Mouse (Mus musculus): ENCODE measurements around the gene H2afj. TPM values are rescaled to one million over a fixed set of nuclear protein-coding genes. Genes with fewer than 3 reads are reported as not detected.

H2afj gene
- polyA plus RNA-seq, 1 experiment, result 773 TPM

DNA sequence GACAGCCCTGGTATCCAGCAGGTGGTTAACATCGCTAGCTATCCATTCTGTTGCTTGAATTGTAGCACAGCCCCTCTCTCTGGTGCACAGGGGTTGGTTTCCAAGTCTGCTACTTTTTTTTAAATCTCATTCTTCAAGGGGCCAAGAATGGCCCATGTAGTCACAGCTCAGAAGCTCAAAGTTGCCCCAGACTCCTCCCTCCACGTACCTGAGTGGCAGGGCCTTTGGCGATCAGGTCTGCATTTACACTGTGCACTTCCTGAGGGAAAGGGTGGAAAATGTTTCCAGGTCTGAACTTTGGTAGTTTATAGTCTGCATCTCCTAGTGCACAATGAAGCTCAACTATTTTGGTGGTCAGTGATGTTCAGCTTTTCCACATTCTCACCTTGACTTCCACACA is 39.2 kb downstream of the H2afj start:
- H3K27ac ChIP-seq (ENCODE audit: insufficient read depth, low read depth, low read length), result no peak overlapping the region
- H3K4me1 ChIP-seq (ENCODE audit: control insufficient read depth, insufficient read depth, insufficient read length, low read length), result no peaks in the 10 kb centered on the region
- TF ChIP-seq POLR2A (IDR thresholded peaks at IDR 0.05; ENCODE audit: low read depth, low read length) (no peak), CTCF (IDR thresholded peaks at IDR 0.05; ENCODE audit: extremely low read depth, insufficient read length, insufficient replicate concordance, low read depth, low read length) (no peak)
- WGBS, result 91% methylated on average over 3 of the region's 3 CpGs
- H3K27me3 ChIP-seq (ENCODE audit: control insufficient read depth, insufficient read depth, low read length), result no peaks in the 10 kb centered on the region
- no peaks in the 10 kb centered on the region for H3K36me3 ChIP-seq (ENCODE audit: control insufficient read depth, insufficient read depth, low read length)
- no peak overlapping the region for H3K4me3 ChIP-seq (ENCODE audit: low read depth, low read length)

DNA sequence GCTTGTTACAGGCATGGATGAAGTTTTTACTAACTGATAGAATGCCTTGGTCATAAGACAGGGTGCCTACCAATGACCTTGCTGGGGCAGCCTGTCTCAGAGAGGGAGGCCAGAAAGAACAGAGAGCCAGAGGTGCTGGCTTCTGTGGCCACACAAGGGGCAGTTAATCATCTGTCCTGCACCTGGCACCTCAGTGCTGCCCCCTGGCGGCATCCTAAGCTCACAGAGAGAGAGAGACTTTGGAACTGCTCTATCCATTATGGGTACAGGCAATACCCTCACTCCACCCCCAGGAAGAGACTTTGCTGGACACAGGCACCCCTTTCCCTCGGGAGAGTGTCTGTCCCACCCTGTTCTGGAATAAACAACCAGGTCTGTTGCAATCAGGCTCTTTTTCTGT is 39.7 kb downstream of the H2afj start:
- no peak overlapping the region for H3K27ac ChIP-seq (ENCODE audit: insufficient read depth, low read depth, low read length)
- H3K27me3 ChIP-seq (ENCODE audit: control insufficient read depth, insufficient read depth, low read length), result no peaks in the 10 kb centered on the region
- H3K4me3 ChIP-seq (ENCODE audit: low read depth, low read length), result no peak overlapping the region
- no peaks in the 10 kb centered on the region for H3K36me3 ChIP-seq (ENCODE audit: control insufficient read depth, insufficient read depth, low read length)
- 0% methylated on average over 2 of the region's 2 CpGs for WGBS
- peak; percentile 85; the same call in 1 of the 2 replicates for TF ChIP-seq CTCF (IDR thresholded peaks at IDR 0.05; ENCODE audit: extremely low read depth, insufficient read length, insufficient replicate concordance, low read depth, low read length)
- no peak for TF ChIP-seq POLR2A (IDR thresholded peaks at IDR 0.05; ENCODE audit: low read depth, low read length)
- no peaks in the 10 kb centered on the region for H3K4me1 ChIP-seq (ENCODE audit: control insufficient read depth, insufficient read depth, insufficient read length, low read length)

DNA sequence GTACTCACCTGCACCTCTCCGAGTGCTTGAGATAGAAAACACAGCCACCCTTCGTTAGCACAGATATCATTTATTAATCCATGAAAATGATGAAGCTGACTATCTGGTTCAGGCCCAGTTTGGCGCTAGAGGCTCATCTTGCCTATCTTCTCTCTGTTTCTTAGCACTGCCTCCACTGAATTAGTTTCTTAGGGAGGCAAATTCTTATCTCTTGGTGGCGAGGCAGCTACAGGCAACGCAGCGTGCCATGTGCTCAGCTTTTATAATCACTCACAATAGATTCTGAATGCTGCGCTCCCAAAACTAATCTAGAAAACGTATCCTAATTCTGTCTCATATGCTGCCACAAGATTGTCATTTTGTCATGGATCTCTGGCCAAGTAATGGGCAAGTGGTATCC is 40.4 kb downstream of the H2afj start:
- TF ChIP-seq POLR2A (IDR thresholded peaks at IDR 0.05; ENCODE audit: low read depth, low read length) (no peak), CTCF (IDR thresholded peaks at IDR 0.05; ENCODE audit: extremely low read depth, insufficient read length, insufficient replicate concordance, low read depth, low read length) (no peak)
- no peak overlapping the region for H3K4me3 ChIP-seq (ENCODE audit: low read depth, low read length)
- H3K4me1 ChIP-seq (ENCODE audit: control insufficient read depth, insufficient read depth, insufficient read length, low read length), result no peaks in the 10 kb centered on the region
- no peak overlapping the region for H3K27ac ChIP-seq (ENCODE audit: insufficient read depth, low read depth, low read length)
- H3K27me3 ChIP-seq (ENCODE audit: control insufficient read depth, insufficient read depth, low read length), result no peaks in the 10 kb centered on the region
- no peaks in the 10 kb centered on the region for H3K36me3 ChIP-seq (ENCODE audit: control insufficient read depth, insufficient read depth, low read length)
- 80% methylated on average over 8 of the region's 8 CpGs for WGBS

DNA sequence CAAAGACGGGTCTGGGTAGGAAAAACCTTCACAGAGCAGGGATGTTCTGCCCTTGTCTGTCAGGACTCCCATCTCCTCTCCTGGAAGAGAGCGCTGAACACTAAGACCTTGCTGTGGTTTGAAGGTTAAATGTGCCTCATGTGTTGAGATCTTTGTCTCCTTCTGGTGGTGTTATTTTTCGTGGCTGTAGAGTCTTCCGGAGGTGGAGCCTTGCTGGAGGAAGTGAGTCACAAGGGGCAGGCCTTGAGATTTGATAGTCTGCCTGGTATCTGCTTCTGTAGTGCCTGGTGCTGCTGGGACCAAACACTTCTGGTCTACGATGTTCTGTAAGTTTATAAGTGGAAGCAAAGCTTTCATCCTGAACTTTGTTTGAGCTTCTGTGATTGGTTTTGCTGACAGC is 40.9 kb downstream of the H2afj start:
- H3K4me1 ChIP-seq (ENCODE audit: control insufficient read depth, insufficient read depth, insufficient read length, low read length), result no peaks in the 10 kb centered on the region
- 87% methylated on average over 5 of the region's 5 CpGs for WGBS
- no peaks in the 10 kb centered on the region for H3K36me3 ChIP-seq (ENCODE audit: control insufficient read depth, insufficient read depth, low read length)
- no peak overlapping the region for H3K27ac ChIP-seq (ENCODE audit: insufficient read depth, low read depth, low read length)
- no peak overlapping the region for H3K4me3 ChIP-seq (ENCODE audit: low read depth, low read length)
- no peak for TF ChIP-seq CTCF (IDR thresholded peaks at IDR 0.05; ENCODE audit: extremely low read depth, insufficient read length, insufficient replicate concordance, low read depth, low read length)
- TF ChIP-seq POLR2A (IDR thresholded peaks at IDR 0.05; ENCODE audit: low read depth, low read length), result no peak
- H3K27me3 ChIP-seq (ENCODE audit: control insufficient read depth, insufficient read depth, low read length), result no peaks in the 10 kb centered on the region

DNA sequence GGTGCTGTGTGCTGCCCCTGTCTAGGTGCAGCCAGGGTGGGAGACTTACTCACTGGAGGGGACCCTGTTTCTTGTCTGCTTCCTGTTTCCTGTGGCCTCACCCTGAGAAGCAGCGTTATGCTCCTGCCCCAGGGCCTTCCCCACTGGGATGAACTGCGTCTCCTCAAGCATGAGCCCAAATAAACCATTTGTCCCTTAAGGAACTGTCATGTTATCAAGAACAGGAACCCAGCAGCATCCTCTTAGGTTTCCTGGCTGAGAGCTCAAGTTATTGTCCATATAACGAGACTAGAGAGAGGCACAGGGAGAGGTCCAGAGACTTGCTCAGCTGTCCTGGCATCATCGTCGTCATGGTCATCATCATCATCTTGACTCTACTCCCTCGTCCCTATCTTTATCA is 42.2 kb downstream of the H2afj start:
- TF ChIP-seq CTCF (IDR thresholded peaks at IDR 0.05; ENCODE audit: extremely low read depth, insufficient read length, insufficient replicate concordance, low read depth, low read length), result no peak
- no peak for TF ChIP-seq POLR2A (IDR thresholded peaks at IDR 0.05; ENCODE audit: low read depth, low read length)
- H3K36me3 ChIP-seq (ENCODE audit: control insufficient read depth, insufficient read depth, low read length), result no peaks in the 10 kb centered on the region
- no peaks in the 10 kb centered on the region for H3K27me3 ChIP-seq (ENCODE audit: control insufficient read depth, insufficient read depth, low read length)
- no peaks in the 10 kb centered on the region for H3K4me1 ChIP-seq (ENCODE audit: control insufficient read depth, insufficient read depth, insufficient read length, low read length)
- WGBS, result 78% methylated on average over 6 of the region's 6 CpGs
- no peak overlapping the region for H3K4me3 ChIP-seq (ENCODE audit: low read depth, low read length)
- H3K27ac ChIP-seq (ENCODE audit: insufficient read depth, low read depth, low read length), result no peak overlapping the region

DNA sequence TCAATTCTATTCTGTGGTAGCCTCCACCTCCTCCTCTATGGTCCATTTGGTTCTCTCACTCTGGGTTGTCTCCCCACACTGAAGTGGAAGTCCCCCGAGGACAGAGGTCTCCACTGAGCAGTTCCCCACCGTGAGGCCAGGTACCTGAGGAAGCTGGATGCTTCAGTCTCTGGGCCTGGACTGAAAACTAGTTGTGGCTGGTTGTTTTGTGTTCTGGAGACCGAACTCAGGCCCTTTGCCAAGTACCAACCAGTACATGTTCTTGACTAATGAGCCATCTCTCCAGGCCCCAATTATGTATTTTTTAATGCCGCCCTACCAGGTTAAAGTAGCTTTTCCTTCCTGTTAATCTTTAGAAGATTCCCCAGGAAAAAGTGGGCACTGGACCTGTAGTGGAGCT is 44.3 kb downstream of the H2afj start:
- no peak overlapping the region for H3K27ac ChIP-seq (ENCODE audit: insufficient read depth, low read depth, low read length)
- peaks cover 4% of the 10 kb centered on the region for H3K4me1 ChIP-seq (ENCODE audit: control insufficient read depth, insufficient read depth, insufficient read length, low read length)
- H3K27me3 ChIP-seq (ENCODE audit: control insufficient read depth, insufficient read depth, low read length), result no peaks in the 10 kb centered on the region

DNA sequence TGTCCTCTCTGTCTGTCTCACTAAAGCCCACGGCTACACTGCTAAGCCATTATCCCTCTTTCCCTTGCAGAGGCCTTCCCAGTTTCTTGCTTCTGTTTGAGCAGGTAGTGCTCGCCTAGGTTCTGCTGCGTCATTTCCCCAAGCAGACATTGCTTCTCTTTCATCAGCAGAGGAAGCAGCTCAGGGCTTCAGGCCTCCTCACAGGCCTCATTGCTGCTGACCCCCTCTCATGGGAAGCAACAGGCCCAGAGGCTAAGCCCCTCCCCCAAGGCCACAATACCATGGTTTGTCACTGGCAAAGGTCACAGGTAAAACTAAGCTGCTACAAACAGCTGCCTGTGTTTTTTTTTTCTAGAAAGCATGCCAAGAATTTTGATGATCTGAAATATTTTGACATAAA is 44.7 kb downstream of the H2afj start:
- Histone ChIP-seq H3K27ac (ENCODE audit: insufficient read depth, low read depth, low read length) (no peak overlapping the region), H3K4me1 (ENCODE audit: control insufficient read depth, insufficient read depth, insufficient read length, low read length) (peaks cover 7% of the 10 kb centered on the region), H3K36me3 (ENCODE audit: control insufficient read depth, insufficient read depth, low read length) (no peaks in the 10 kb centered on the region), H3K4me3 (ENCODE audit: low read depth, low read length) (no peak overlapping the region), H3K27me3 (ENCODE audit: control insufficient read depth, insufficient read depth, low read length) (no peaks in the 10 kb centered on the region)
- 65% methylated on average over 3 of the region's 3 CpGs for WGBS
- TF ChIP-seq CTCF (IDR thresholded peaks at IDR 0.05; ENCODE audit: extremely low read depth, insufficient read length, insufficient replicate concordance, low read depth, low read length) (no peak), POLR2A (IDR thresholded peaks at IDR 0.05; ENCODE audit: low read depth, low read length) (no peak)

More for the DNA sequence above, 44.3 kb downstream of the H2afj start:
- 81% methylated on average over 4 of the region's 4 CpGs for WGBS
- H3K4me3 ChIP-seq (ENCODE audit: low read depth, low read length), result no peak overlapping the region
- TF ChIP-seq POLR2A (IDR thresholded peaks at IDR 0.05; ENCODE audit: low read depth, low read length) (no peak), CTCF (IDR thresholded peaks at IDR 0.05; ENCODE audit: extremely low read depth, insufficient read length, insufficient replicate concordance, low read depth, low read length) (no peak)
- no peaks in the 10 kb centered on the region for H3K36me3 ChIP-seq (ENCODE audit: control insufficient read depth, insufficient read depth, low read length)

DNA sequence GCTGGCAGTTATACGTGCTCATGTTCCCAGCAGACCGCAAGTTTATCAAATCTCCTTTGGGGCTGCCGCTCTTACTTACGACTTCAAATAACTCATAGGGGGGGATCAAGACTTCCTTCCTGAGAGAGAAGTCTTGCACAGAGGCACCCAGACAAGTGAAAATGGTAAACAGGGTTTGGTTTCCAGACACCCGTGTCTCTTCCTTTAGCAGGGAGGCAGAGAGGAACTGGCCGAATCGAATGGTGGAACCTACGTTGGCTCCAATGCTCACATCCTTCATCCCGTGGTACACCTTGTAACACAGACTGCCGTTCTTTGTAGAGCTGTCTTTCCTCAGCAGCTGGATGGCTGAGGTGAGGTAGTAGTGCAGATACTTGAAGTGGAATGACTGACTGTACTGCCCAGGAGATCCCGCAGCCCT is 46.3 kb downstream of the H2afj start:
- H3K4me1 ChIP-seq (ENCODE audit: control insufficient read depth, insufficient read depth, insufficient read length, low read length), result peaks cover 7% of the 10 kb centered on the region
- no peaks in the 10 kb centered on the region for H3K27me3 ChIP-seq (ENCODE audit: control insufficient read depth, insufficient read depth, low read length)
- WGBS, result 87% methylated on average over 11 of the region's 11 CpGs
- no peak overlapping the region for H3K4me3 ChIP-seq (ENCODE audit: low read depth, low read length)
- H3K36me3 ChIP-seq (ENCODE audit: control insufficient read depth, insufficient read depth, low read length), result no peaks in the 10 kb centered on the region
- TF ChIP-seq CTCF (IDR thresholded peaks at IDR 0.05; ENCODE audit: extremely low read depth, insufficient read length, insufficient replicate concordance, low read depth, low read length), result no peak
- H3K27ac ChIP-seq (ENCODE audit: insufficient read depth, low read depth, low read length), result no peak overlapping the region
